11 mouse cellular contexts compared by ENCODE assay signal in genomic region chr4:123053179-123053578, GRCm38 (mm10). TPM values are rescaled to one million over a fixed set of nuclear protein-coding genes. Genes with fewer than 3 reads are reported as not detected.
DNase-seq lines count a peak whose midpoint lies in the region; ATAC-seq and TF ChIP-seq lines count a peak whose summit lies in the region.
"Had no signal": no experiment of that assay in that cellular context is flagged by ENCODE, and none has a peak within 500 bp of the region (broad histone marks: within the 10 kb centered on the region; RNA-seq: fewer than 3 reads in every experiment).

No protein-coding gene starts in this region.

- H3K9me3 ChIP-seq in neural tube, embryonic 14.5 days (ENCODE audit: control insufficient read depth, low read length): no peaks in the 10 kb centered on the region
- H3K9me3 ChIP-seq in kidney, embryonic 14.5 days (ENCODE audit: control insufficient read depth, low read length): no peaks in the 10 kb centered on the region
- no peaks in the 10 kb centered on the region for H3K9me3 ChIP-seq in liver, postnatal 0 days (ENCODE audit: low read length)
- H3K9me3 ChIP-seq: heart, embryonic 12.5 days; limb, embryonic 15.5 days had no signal

- no peak overlapping the region for H3K27ac ChIP-seq in neural tube, embryonic 14.5 days (ENCODE audit: low read depth, low read length)
- no peak overlapping the region for H3K27ac ChIP-seq in kidney, embryonic 14.5 days (ENCODE audit: low read depth, low read length)
- no peak overlapping the region for H3K27ac ChIP-seq in liver, postnatal 0 days (ENCODE audit: low read depth)
- H3K27ac ChIP-seq: limb, embryonic 15.5 days had no signal

- TF ChIP-seq EP300 in liver, postnatal 0 days (IDR thresholded peaks at IDR 0.05; ENCODE audit: low read depth): no peak

- 16% methylated on average over 11 of the region's 11 CpGs for WGBS in neural tube, embryonic 14.5 days
- WGBS in kidney, embryonic 14.5 days: 78% methylated on average over 11 of the region's 11 CpGs
- 86% methylated on average over 11 of the region's 11 CpGs for WGBS in liver, postnatal 0 days (ENCODE audit: insufficient replicate concordance)

- DNase-seq in cerebellum, adult 18-20 months: peak; percentile 83 to 90
- DNase-seq in layer of hippocampus, postnatal 25 days (ENCODE audit: extremely low spot score in 1 of 2, low spot score in 1 of 2): peak; percentile 39 to 54
- DNase-seq in lung, postnatal 14 days: no peak
- DNase-seq in liver, postnatal 0 days: no peak
- DNase-seq in ovary, postnatal 36 days (ENCODE audit: low spot score): no peak

- no peak overlapping the region for H3K4me2 ChIP-seq in neural tube, embryonic 14.5 days (ENCODE audit: low read depth, low read length)
- H3K4me2 ChIP-seq in kidney, embryonic 14.5 days (replicated peaks; ENCODE audit: low read depth, low read length): no peak overlapping the region
- H3K4me2 ChIP-seq in liver, postnatal 0 days (ENCODE audit: low read depth, low read length): no peak overlapping the region
- H3K4me2 ChIP-seq: heart, embryonic 12.5 days; limb, embryonic 15.5 days had no signal

- peaks cover 7% of the 10 kb centered on the region for H3K4me1 ChIP-seq in neural tube, embryonic 14.5 days (ENCODE audit: control insufficient read depth, insufficient read depth, low read length)
- no peaks in the 10 kb centered on the region for H3K4me1 ChIP-seq in kidney, embryonic 14.5 days (ENCODE audit: control insufficient read depth, insufficient read depth, low read length)
- peaks cover 13% of the 10 kb centered on the region for H3K4me1 ChIP-seq in liver, postnatal 0 days (ENCODE audit: insufficient read depth)

- ATAC-seq in frontal cortex, adult (ENCODE audit: low TSS enrichment): peak; percentile 76
- peak; percentile 45; the same call in 1 of the 2 replicates for ATAC-seq in neural tube, embryonic 14.5 days (ENCODE audit: low read depth)
- no peak for ATAC-seq in kidney, embryonic 14.5 days (ENCODE audit: low FRiP score, low TSS enrichment)
- ATAC-seq in liver, postnatal 0 days: no peak

- H3K9ac ChIP-seq in neural tube, embryonic 14.5 days (replicated peaks; ENCODE audit: low read depth, low read length): no peak overlapping the region
- H3K9ac ChIP-seq in kidney, embryonic 14.5 days (ENCODE audit: low read depth, low read length): no peak overlapping the region
- H3K9ac ChIP-seq in liver, postnatal 0 days (replicated peaks): no peak overlapping the region
- H3K9ac ChIP-seq: heart, embryonic 12.5 days; limb, embryonic 15.5 days had no signal

- H3K4me3 ChIP-seq in neural tube, embryonic 14.5 days (ENCODE audit: low read depth, low read length): no peak overlapping the region
- no peak overlapping the region for H3K4me3 ChIP-seq in kidney, embryonic 14.5 days (ENCODE audit: low read length)
- H3K4me3 ChIP-seq in liver, postnatal 0 days (ENCODE audit: low read depth, low read length): no peak overlapping the region
- H3K4me3 ChIP-seq: heart, embryonic 12.5 days; limb, embryonic 15.5 days had no signal

- H3K27me3 ChIP-seq in neural tube, embryonic 14.5 days (ENCODE audit: control insufficient read depth, insufficient read depth, low read length): no peaks in the 10 kb centered on the region
- H3K27me3 ChIP-seq in kidney, embryonic 14.5 days (ENCODE audit: control insufficient read depth, insufficient read depth, low read length): no peaks in the 10 kb centered on the region
- no peaks in the 10 kb centered on the region for H3K27me3 ChIP-seq in liver, postnatal 0 days (ENCODE audit: insufficient read depth, low read length)
- H3K27me3 ChIP-seq: CH12.LX; limb, embryonic 15.5 days had no signal

- peaks cover 29% of the 10 kb centered on the region for H3K36me3 ChIP-seq in neural tube, embryonic 14.5 days (ENCODE audit: control insufficient read depth, insufficient read depth, low read length)
- H3K36me3 ChIP-seq in kidney, embryonic 14.5 days (ENCODE audit: control insufficient read depth, insufficient read depth, low read length): peaks cover 83% of the 10 kb centered on the region
- H3K36me3 ChIP-seq in liver, postnatal 0 days (replicated peaks; ENCODE audit: insufficient read depth, low read length): peaks cover 39% of the 10 kb centered on the region

- no peak for TF ChIP-seq CTCF in liver, postnatal 0 days (IDR thresholded peaks at IDR 0.05; ENCODE audit: low read depth)

RNA-seq across cellular contexts. Expression of gene Trit1, which starts 36.8 kb away (rescaled TPM):
- total RNA-seq in layer of hippocampus, postnatal 25 days (2021): 10 to 100 TPM; 20.2 to 26.9 TPM
- 25.2 and 27.8 TPM in 2 replicates for polyA plus RNA-seq in neural tube, embryonic 14.5 days (2014; fragmentation: Nextera tagmentation; extraction: Ambion mirVana)
- 15.8 and 21.7 TPM in 2 replicates for polyA plus RNA-seq in kidney, embryonic 14.5 days (2014; fragmentation: Nextera tagmentation; extraction: Ambion mirVana)
- 7.1 and 7.5 TPM in 2 replicates for polyA plus RNA-seq in liver, postnatal 0 days (2015; fragmentation: Nextera tagmentation; extraction: Ambion mirVana)

RNA-seq across cellular contexts. Expression of gene Bmp8b, which starts 51.8 kb away (rescaled TPM):
- total RNA-seq in layer of hippocampus, postnatal 25 days (2021): under 1 TPM; 0.22 to 0.45 TPM
- polyA plus RNA-seq in neural tube, embryonic 14.5 days (2014; fragmentation: Nextera tagmentation; extraction: Ambion mirVana): 0.25 and 0.48 TPM in 2 replicates
- 0.16 and 0.41 TPM in 2 replicates for polyA plus RNA-seq in kidney, embryonic 14.5 days (2014; fragmentation: Nextera tagmentation; extraction: Ambion mirVana)
- polyA plus RNA-seq in liver, postnatal 0 days (2015; fragmentation: Nextera tagmentation; extraction: Ambion mirVana): 0.07 and 0.09 TPM in 2 replicates
- total RNA-seq: CH12.LX had no signal

RNA-seq across cellular contexts. Expression of gene Mycl, which starts 57.7 kb away (rescaled TPM):
- 10 to 100 TPM; 33.9 to 37.8 TPM for total RNA-seq in layer of hippocampus, postnatal 25 days (2021)
- 60.9 and 70.8 TPM in 2 replicates for polyA plus RNA-seq in neural tube, embryonic 14.5 days (2014; fragmentation: Nextera tagmentation; extraction: Ambion mirVana)
- polyA plus RNA-seq in kidney, embryonic 14.5 days (2014; fragmentation: Nextera tagmentation; extraction: Ambion mirVana): 7.9 and 13.8 TPM in 2 replicates
- polyA plus RNA-seq in liver, postnatal 0 days (2015; fragmentation: Nextera tagmentation; extraction: Ambion mirVana): 1.2 and 1.5 TPM in 2 replicates

Comparison
In these comparisons a context has a peak if more than half of its experiments do, and no peak if none do; other contexts are left out.
1. DNase-seq: peak in cerebellum, adult 18-20 months (2 of 2) and layer of hippocampus, postnatal 25 days (2 of 2); none in lung, postnatal 14 days (single experiment), liver, postnatal 0 days (single experiment) and ovary, postnatal 36 days (single experiment).
2. ATAC-seq: peak in frontal cortex, adult (single experiment) and neural tube, embryonic 14.5 days (single experiment); none in kidney, embryonic 14.5 days (single experiment) and liver, postnatal 0 days (single experiment).